Mouse (Mus musculus): ENCODE results near the gene Hsd3b4.
"Not testable (repeated sequence)": the region's sequence is repeated elsewhere in the genome, so short reads cannot be mapped to it uniquely, and the experiment has no call there.

- not testable (repeated sequence) for TF ChIP-seq POLR2A (IDR thresholded peaks at IDR 0.05; ENCODE audit: control insufficient read depth, low read depth, low read length); CTCF (IDR thresholded peaks at IDR 0.05; ENCODE audit: control insufficient read depth, insufficient read depth, insufficient replicate concordance, low read depth, low read length)
Measured at GRCm38 (mm10) chr3:98548495-98548894, 38.2 kb upstream of the Hsd3b4 start.
